Mouse (Mus musculus) myocyte (in vitro differentiated cells): Measurements from ENCODE around the gene Prss16.

Experiments used
- POLR2AphosphoS2 ChIP-seq: IDR thresholded peaks from one replicate; pipeline ENCODE4 v1.6.1; 2011; ENCODE audit warnings: low read depth, control low read depth; ENCODE audit not compliant: insufficient read length
- USF1 ChIP-seq: IDR thresholded peaks from one replicate; pipeline ENCODE4 v1.6.1; 2011; ENCODE audit warnings: low read depth, mild to moderate bottlenecking, control low read depth, moderate library complexity

DNA sequence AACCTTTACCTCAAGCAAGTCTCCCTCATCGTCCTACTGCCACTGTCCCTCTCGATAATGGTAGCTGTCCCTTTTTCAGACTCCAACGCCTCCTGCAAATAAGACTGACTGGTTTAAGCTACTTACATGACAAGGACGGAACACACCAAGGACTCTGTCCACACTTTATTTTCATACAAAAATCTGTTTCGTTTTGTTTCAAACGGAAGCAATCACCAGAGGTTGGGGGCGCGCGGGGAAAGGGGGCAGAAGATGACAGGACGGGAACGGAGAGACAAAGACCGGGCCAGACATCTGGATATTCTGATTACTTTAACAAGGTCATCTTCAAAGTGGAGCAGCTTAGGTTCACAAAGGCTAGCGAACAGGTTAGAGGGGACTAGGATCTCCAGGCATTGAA lies 4.2 kb upstream of the Prss16 start:
- TF ChIP-seq POLR2AphosphoS2 (no peak), USF1 (no peak)
